Mouse (Mus musculus) spleen, adult 12 weeks (tissue): ENCODE measurements at regions not wholly inside any gene's neighbourhood (a gene's known extent, or its start where the extent isn't known, plus 50 kb on each side); places are given as distances from the start of the nearest gene placed in this dataset.
A peak's percentile ranks its signal among the peaks of the same experiment; 100 is the strongest.

Experiments used
- DNase-seq: peaks from one replicate; pipeline ENCODE4 v3.0.0; 2022; ENCODE audit warnings: low spot score

DNA sequence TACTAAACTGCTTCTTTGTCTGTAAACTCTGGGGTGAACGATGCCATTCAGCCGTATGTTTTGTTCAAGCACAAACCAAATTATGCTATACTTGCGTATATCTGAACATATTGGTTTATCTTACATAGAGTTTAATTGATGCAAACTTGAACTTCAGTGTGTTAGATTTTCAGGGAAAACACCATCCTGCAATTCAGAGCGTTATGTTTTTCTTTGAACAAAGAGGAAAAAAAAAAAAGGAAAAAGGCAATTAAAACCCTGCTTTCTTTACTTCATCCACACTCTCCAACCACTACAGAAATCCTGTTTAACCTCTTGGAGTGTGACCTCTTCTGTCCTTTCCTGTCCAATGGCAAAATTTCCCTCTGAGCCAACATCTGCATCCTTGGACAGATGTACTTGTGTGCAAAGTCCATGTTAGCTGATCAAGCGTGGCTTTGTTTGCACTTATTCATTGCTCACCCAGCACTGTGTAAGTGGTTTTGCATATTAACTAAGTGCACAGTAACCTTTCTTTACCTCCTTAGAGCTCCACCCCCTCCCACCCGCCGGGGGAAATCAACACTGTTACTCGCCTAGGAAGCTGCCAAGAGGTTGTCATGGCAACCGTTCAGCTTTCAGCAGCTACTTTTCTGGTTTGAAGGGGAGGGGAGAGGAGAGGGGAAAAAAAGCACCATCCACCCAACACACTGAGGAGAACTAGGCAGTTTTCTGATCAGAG lies 174.4 kb upstream of the Klf12 start:
- peak; percentile 12 for DNase-seq

DNA sequence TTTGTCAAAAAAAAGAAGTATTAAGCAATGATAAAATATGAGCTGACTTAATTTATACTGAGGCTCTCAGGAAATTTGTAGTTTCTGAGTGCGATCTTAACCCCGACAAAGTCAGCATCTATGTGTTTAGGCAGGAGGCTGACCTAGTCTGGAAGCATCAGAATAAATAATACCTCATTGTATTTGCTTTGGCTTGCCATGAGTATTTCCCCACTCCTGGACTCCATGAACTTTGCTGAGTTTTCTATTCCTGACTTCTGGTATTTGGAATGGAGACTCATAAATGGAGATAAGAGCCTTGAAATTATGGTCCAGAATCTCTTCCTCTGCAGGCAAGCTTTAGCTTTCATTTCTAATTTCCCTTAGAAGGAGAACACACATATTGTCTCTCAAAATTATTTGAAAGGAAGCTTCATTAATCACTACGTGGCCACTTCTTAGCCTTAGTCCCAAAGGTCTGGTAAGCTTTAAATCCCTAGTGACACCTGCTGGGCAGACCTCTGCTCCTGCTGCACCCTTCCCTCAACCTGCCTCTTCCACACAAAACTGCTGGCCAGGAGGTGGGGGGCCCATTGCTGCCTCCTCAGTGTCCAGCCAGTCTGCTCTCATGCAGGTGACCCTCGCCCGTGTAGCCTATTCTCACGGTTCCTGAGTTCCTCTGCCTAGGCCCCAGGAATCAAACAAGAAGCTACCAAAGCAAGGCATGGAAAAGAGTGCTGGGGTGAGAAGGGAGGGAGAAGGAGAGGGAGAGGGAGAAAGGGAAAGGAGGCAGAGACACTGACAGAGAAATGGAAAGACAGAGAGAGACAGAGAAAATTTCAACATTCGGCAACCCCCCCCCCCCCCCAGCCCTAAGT lies 173.6 kb upstream of the Klf12 start:
- no peak for DNase-seq

DNA sequence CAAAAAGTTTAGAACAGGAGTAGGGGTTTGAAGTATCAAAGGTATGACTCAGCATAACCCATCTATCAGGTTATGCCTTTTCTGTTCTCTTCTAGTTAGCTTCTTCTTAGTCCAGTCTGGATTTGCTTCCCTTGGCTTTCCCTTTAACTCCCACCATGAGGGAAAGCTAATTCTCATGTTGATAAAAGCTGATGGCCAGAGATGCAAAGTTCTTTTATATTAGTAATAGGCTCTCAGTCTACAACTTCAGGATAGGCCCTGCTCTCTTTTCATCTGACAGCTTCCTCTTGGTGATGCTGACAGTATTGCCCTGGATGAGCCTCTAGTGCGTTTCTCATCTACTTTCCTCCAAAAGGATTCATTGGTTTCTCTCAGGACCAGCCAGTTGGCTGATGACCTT lies 161.7 kb upstream of the Klf12 start:
- no peak for DNase-seq

DNA sequence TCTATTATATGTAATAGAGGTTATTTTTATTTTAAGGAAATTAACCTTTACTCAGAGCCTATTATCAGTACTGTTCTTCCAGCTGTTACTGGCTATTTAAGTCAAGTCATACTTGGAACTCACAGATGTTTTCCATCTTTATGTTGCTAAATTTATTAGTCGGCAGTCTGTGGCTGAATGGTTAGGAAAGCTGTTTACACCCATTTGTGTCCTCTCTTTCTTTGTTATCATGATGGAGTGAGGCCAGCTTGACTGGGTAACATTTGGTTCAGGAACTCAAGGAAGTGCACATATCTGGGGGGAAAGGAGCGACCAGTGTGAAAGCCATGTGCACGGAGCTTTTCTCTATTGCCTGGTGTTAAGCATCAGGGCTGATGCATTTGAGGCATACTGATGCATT lies 160.4 kb upstream of the Klf12 start:
- DNase-seq: no peak

DNA sequence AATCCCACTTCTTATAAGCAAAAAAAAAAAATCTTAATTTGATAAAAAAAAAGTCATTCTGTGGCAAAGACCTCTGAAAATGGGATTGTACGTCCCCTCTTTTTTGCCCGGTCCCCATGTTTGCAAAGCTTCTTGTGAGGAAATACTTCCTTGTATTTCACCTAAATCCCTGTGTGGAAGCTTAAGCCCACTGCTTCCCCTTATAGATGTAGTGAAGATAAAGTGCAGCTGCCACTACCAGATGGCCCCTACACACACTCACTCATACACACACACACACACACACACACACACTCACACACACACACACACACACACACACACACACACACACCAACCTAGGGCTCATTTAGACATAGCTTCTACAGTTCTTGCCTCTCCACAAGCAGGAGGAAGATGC lies 159.6 kb upstream of the Klf12 start:
- no peak for DNase-seq

DNA sequence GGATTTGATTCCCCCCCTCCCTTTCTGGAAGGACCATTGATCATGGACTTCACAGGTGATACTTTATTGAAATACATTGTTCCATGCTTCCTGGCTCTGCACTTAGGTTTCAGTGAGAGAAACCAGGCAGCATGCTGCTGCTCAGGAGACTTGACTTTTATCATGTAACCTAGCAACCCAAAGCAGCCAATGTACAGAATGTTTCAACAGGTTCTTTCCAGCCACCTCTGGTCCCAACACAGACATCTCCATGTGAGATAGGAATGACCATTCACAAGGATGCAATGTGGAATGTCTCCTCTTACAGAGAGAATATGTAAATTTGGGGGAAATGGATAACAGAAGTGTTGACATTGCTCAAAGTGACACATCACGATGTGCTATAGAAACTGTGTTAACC lies 153.1 kb upstream of the Klf12 start:
- DNase-seq: no peak

DNA sequence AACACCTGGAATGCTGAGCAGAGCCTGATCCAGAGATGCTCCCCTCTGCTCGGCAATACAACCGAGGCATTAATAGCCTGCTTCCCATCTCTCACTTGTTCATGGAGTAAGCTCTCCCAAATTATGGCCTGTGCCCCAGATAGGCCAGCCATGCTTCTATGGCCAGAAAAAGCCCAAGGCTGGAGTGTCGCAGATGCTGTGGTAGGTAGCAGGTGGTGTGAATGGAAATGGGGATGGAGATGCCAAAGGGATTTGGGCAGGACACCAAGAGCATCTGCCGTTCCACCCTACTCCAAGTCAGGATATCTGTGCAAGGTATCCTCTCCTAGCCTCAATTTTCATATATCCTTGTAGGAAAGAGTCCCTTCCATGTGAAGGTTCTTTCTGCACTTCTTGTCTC lies 145.2 kb upstream of the Klf12 start:
- no peak for DNase-seq

DNA sequence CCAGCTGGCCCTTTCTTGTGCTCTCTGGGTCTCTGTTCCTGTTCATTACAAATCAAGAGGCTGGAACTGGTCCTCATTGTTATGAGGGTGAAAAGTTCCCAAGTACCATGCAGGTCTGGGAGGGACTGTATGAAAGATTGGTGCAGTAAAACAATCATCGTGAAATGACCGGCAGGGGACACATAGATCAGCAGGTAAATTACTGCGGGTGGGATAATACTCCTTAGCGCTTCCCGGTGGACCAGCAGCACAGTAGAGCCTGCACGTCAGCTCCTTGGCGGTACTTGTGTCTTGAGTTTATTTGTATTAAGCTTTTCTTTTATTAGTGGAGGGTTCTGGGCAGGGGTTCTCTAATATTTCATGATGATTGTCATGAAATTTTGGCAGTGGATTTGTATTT lies 141.9 kb upstream of the Klf12 start:
- no peak for DNase-seq

DNA sequence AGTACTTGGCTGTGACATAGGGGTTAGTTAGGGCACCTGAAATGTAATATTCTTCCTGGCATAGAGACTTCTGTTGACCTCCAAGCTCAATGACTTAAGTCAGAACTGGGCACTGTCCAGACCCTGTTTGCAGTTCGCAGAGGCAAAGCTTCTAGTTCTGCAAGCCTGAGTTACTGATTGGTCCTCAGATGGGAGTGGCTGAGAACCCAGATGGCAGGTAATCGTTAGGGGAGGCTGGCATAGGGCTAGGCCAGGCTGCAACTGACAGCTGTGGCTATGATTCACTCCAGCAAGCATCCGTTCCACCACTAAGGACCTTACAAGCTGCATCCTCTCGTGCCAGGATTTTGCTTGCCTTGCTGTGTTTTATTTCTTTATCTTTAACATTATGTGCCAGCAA lies 139.3 kb upstream of the Klf12 start:
- no peak for DNase-seq

DNA sequence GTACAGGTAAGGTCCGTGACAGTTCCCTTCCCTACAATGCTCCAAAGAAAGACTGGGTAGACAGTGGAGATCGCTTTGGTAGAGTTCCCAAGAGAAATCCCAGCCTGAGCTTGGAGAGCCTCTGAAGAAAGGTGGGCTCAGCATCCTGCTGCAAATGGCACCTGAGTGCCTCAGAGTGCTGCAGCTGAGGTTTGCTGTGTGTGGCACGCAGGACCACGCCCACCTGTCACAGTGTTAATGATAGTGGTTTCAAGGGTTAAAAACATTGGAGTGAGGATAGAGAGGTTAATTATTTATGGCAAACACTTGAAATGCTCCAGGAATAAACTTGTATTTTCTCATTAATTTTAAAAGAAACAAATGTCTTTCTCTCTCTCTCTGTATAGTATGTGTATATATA lies 137.2 kb upstream of the Klf12 start:
- no peak for DNase-seq

DNA sequence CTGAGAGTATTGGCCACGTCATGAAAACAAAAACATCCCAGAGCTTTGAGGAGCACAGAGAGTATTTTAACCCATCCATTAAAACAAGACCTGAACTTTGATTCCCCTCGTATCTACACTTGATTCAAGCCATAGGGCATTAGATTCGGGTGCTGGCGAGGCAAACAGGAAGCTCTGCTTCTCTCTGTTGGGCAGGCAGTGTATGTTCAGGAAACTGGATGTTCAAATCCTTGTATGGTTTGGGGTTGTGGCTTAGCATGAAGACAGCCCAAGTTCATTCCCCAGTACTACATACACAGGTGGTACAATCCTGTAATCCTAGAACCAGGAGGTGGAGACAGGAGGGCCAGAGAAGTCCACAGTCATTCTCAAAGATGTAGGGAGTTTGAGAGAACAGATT lies 130.6 kb upstream of the Klf12 start:
- no peak for DNase-seq

DNA sequence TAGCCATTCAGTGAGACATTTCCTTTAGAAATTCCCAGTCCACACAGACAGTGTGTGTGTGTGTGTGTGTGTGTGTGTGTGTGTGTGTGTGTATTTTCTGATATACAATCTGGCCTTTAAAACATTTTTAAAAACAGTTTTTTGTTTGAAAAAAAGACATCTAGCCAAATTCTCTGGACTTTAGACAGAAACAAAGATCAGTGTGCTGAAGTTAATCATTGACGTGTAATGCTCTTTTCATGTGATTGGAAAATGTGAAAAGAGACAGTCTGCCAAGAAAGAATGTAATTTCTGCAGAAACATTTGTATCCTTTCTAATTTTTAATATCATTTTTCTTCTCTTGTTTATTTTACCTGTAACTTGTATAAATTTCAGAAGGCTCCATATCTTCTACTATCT lies 127.7 kb upstream of the Klf12 start:
- no peak for DNase-seq

DNA sequence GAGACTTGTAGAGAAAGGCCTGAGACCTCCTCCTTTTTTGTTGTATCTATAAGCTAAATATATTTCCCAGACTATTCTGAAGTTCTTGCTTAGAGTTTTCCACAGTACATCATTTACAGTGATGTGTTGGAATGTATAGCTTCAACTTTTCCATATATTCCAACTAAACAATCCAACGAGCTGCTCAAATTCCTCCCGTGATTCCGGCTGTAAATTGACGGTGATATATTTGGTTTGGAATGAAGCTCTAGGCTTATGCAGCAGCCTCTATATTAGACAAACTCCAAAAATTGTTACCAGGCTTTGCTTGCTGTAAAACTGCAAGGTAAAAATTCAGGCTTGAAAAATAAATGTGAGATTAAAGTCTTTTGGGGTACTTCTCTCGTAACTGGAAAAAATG lies 112.7 kb upstream of the Klf12 start:
- no peak for DNase-seq

DNA sequence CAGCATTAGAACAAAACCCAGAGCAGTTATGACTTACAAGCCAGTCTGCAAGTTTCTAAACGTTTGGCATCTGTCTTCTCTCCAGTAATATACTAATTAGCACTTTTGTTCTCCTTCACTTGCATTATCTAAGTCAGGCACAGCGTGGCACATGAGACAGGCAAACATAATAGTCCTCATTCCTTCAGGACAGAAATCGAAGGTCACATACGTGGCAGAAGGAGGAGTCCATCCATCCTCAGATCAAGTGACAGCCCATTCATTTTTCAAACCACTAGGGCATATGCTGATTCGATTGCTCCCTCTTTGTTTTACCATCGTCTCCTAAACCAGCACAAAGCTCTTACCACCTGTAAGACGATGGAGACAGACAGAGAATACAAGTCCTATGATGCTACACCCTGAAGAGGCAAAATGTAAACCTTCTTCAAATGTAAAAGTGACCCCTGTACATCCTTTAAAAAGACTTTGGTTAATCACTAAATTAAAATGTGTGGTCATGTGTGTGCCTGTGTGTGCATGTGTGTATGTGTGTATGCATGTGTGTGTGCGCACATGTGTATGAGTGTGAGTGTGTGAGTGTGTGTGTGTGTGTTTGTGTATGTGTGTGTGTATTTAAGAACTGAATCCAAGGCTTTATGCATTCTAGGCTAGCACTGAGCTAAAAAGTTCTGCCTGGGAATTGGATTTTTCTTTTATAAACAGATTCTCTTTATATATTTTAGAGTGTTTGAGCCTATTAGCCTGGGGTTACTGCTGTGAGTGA lies 90.9 kb upstream of the Klf12 start:
- no peak for DNase-seq

DNA sequence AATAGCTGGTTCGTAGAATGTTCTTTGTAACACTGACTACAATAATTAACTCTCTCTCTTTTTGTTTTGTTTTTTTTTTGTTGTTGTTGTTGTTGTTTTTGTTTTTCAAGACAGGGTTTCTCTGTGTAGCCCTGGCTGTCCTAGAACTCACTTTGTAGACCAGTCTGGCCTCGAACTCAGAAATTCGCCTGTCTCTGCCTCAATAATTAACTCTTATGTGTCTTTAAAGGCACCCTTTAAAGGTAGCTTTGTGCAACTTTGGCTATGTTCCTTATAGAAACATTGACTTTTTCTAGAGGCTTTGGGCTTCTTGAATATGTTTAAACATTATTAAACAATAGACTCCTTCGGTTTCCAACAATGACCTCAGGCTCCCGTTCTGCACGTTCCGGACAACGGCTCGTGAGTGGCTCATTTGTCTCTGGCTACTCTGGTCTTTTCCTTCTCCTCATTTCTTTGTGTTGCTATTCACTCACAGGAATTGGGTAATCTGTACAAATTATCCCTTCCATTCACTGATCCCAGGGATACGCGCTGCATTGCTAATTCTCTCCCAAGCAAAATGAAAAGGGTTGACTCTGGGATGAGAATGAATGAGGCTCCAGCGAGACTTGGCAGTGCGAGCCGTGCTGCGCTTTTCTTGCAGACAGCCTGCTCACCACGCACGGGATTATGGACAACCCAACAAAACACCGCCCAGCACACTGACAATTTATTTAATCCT lies 90.2 kb upstream of the Klf12 start:
- no peak for DNase-seq

DNA sequence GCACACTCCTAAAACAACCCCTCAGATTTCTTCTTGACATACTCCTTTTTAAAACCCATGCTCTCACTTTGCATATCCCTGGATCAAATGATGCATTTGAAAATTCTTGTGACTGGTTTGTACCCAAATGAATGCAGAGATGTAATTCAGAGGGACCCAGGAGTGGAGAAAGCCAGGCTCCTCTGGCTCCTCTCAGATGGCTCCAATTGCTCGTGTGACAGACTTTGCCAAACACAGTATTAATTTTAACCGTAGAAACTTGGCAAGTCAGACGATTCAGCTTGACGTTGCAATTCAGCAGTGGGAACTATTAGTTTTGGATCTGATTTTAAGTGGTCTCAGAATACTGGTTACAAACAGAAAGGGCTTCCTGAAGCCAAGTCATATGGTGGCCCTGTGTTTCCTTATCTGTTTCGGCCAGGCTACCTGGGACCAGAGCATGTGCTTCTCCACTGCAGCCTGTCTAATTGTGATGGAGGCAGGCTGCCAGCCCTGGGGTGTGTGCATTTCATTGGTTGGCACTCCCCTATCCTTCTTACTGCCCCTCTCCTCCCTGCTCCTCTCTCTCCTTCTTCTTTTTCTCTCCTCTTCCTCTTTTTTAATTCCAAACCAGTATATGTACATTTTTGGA lies 81.9 kb upstream of the Klf12 start:
- no peak for DNase-seq

DNA sequence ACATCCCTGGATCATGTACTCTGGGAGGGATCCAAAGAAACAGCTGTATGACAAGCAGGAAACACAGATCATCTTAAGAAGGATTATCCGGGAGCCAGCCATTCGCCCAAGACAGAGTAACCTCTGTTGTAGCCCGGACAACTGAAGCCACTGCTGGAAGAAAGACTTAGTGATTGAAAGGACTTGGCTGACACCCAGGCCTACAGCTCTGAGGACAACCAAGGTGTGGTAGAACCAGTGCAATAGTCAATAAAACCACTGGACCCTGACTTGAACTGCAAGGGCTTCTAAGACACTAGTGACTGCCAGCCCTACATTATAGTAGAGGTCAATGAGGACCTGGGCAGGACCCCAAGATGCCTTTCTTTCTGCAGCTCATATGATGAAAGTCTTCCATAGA lies 78.3 kb upstream of the Klf12 start:
- DNase-seq: no peak

DNA sequence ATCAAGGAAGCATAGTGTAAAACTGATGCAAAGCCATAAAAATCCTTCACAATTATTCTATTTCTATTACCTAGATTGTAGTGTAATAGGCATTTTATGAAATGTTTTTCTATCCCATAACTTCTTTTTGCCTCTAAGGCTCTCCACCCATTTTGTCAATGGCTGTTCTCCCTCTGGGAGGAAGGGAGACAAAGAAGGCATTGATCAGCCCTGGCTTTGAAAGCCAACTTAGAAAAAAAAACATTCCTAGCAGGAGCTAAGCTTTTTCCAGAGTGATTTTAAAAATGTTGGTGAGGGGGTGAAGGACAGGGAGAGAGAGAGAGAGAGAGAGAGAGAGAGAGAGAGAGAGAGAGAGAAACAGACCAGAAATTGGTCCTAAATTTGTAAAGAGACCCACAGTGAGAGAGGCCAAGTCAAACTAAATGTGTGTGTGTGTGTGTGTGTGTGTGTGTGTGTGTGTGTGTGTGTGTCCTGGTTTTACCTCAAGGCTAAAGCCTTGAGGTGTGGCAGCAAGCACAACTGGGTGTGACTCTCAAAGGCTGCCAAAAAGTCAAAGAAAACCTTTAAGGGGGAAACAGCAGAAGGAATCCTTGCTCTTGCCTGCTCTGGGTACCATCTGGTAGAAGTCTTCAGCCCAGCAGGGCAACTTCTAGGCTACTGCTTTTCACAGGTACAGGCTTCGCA lies 77.0 kb upstream of the Klf12 start:
- no peak for DNase-seq

DNA sequence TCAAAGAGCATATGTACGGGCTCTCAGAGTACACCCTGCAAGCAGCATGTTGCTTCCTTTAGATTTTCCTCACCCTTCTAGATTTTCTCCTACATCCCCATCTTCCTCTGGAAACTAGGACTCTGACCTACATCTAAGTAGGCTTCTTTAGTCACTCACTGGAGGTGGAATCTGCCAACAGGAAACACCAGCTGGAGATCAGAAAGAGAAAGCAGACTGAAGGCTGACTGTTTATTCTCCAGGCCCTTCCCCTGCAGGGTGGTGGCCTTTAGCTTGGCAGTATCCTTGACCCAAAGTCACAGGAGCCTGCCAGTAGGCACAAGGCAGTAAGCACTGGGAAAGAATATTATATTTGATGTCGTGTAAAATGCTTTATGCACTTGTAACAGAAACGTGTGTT lies 75.4 kb upstream of the Klf12 start:
- no peak for DNase-seq

DNA sequence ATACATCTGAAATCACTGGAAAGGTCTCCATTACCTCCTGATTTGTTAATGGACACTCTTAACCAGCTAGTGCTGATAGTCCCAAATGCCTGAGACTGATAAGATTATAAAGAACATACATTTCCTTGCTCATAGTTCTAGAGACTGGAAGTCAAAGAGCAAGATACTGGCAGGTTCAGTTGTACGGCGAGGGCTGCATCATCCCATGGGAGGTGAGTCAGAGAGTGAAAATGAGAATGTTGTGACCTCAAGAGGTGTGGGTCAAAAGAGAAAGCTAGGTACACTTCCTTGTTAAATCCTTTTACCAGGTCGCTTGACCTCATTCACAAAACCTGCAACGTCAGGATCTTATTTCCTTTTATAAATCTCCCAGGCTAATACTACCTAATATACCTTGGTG lies 72.7 kb upstream of the Klf12 start:
- DNase-seq: no peak

DNA sequence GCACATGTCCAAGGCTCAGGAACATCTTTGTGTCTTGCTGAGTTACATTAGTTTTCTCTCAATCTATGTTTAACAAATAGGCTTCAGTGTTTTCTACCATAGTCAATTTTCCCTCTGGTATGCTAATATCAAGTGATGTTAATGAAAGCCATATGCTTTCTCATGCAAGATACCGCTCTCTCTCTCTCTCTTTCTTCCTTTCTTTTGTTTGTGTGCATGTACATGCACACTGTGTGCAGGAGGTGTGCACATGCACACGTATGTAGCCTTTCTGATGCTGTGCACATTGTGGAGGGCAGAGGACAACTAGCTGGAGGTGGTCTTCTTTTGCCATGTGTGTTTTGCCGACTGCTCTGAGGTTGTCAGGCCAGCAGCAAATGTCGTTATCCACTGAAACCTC lies 69.0 kb upstream of the Klf12 start:
- no peak for DNase-seq
